Mouse (Mus musculus) embryonic facial prominence, embryonic 14.5 days (tissue): Measurements from ENCODE around the gene Foxp4. TPM values are rescaled to one million over a fixed set of nuclear protein-coding genes. Genes with fewer than 3 reads are reported as not detected.

Experiments
- ATAC-seq: fragments of 200-750 bp; cut with Nextera tagmentation; 2 replicates; pipeline ENCODE4 v1.8.0; 2017; ENCODE audit warnings: low read depth, moderate number of reproducible peaks, moderate TSS enrichment
- DNase-seq: peaks from one replicate; pipeline ENCODE4 v3.0.0-alpha.2; 2015; ENCODE audit warnings: low spot score
- H3K27ac ChIP-seq: fragments of 300-500 bp; sonication (generic); replicated peaks from 2 replicates; pipeline ENCODE4 v1.5.1; 2014; ENCODE audit warnings: low read depth, mild to moderate bottlenecking, low read length, moderate library complexity
- H3K27me3 ChIP-seq: fragments of 300-500 bp; sonication (generic); replicated peaks from 2 replicates; pipeline ENCODE4 v1.6.1; 2014; ENCODE audit warnings: low read length; ENCODE audit not compliant: control insufficient read depth, insufficient read depth
- H3K36me3 ChIP-seq: fragments of 300-500 bp; sonication (generic); 2 replicates; pipeline ENCODE4 v1.6.1; 2014; ENCODE audit warnings: low read length, mixed read lengths; ENCODE audit not compliant: control insufficient read depth, insufficient read depth
- H3K4me1 ChIP-seq: fragments of 300-500 bp; sonication (generic); 2 replicates; pipeline ENCODE4 v1.6.1; 2014; ENCODE audit warnings: antibody characterized with exemption, low read length; ENCODE audit not compliant: control insufficient read depth, insufficient read depth
- H3K4me2 ChIP-seq: fragments of 300-500 bp; sonication (generic); 2 replicates; pipeline ENCODE4 v1.6.1; 2014; ENCODE audit warnings: low read depth, mild to moderate bottlenecking, low read length, moderate library complexity, mixed read lengths
- H3K4me3 ChIP-seq: fragments of 300-500 bp; sonication (generic); 2 replicates; pipeline ENCODE4 v1.5.1; 2014; ENCODE audit warnings: low read depth, mild to moderate bottlenecking, low read length
- H3K9ac ChIP-seq: fragments of 300-500 bp; sonication (generic); 2 replicates; pipeline ENCODE4 v1.6.1; 2014; ENCODE audit warnings: low read depth, mild to moderate bottlenecking, low read length, moderate library complexity, mixed read lengths
- H3K9me3 ChIP-seq: fragments of 300-500 bp; sonication (generic); 2 replicates; pipeline ENCODE4 v1.6.1; 2016; ENCODE audit warnings: low read length; ENCODE audit not compliant: control insufficient read depth
- WGBS: fragments of 180-500 bp; shearing (Covaris S2); extraction: QIAGEN DNeasy Blood & Tissue Kit; methylation state at CpG from one replicate; pipeline ENCODE4 v1.1.7; 2014; 5-methylcytosine and 5-hydroxymethylcytosine counted together
- polyA plus RNA-seq: library from polyadenylated mRNA; unstranded; fragments of >200 nt; fragmentation: Nextera tagmentation; extraction: Ambion mirVana; gene quantifications from 2 replicates; pipeline ENCODE4 v1.2.1, GENCODE M21; 2014

The Foxp4 gene
- polyA plus RNA-seq: 21.0 and 22.7 TPM in 2 replicates

GRCm38 (mm10) chr17:47924383-47925339, at the start of gene Foxp4:
Gene Foxp4, minus strand, starts transcription at chr17:47924645.
- Histone ChIP-seq H3K36me3 (0 out of 2 replicates have a peak, but pooled peaks cover 4% of the 10 kb centered on the region), H3K4me3 (peak within 1 kb of the TSS; percentile 79), H3K4me1 (peaks cover 21% of the 10 kb centered on the region), H3K27ac (peak within 1 kb of the TSS; percentile 94), H3K4me2 (peak within 1 kb of the TSS; percentile 91), H3K9me3 (0 out of 2 replicates have a peak, but pooled peaks cover 4% of the 10 kb centered on the region), H3K9ac (peak within 1 kb of the TSS; percentile 86), H3K27me3 (no peaks in the 10 kb centered on the region)
- DNase-seq: peak; percentile 98
- WGBS: under 1% methylated on average over 40 of the region's 91 CpGs
- ATAC-seq: peak; percentile 93

GRCm38 (mm10) chr17:47973563-47974472, 49.4 kb upstream of the Foxp4 start:
- Histone ChIP-seq H3K9me3 (no peaks in the 10 kb centered on the region), H3K27ac (peak overlapping the region; percentile 83), H3K4me2 (peak overlapping the region; percentile 64), H3K4me1 (peaks cover 30% of the 10 kb centered on the region), H3K4me3 (peak overlapping the region; percentile 35), H3K27me3 (no peaks in the 10 kb centered on the region; the same call in 1 of the 2 replicates), H3K36me3 (no peaks in the 10 kb centered on the region), H3K9ac (peak overlapping the region; percentile 38; the same call in 1 of the 2 replicates)
- DNase-seq: peak; percentile 92
- WGBS: 3% methylated on average over 45 of the region's 61 CpGs
- ATAC-seq: peak; percentile 58

- Histone ChIP-seq H3K4me1 (no peaks in the 10 kb centered on the region), H3K4me3 (no peak overlapping the region), H3K9me3 (no peaks in the 10 kb centered on the region), H3K36me3 (no peaks in the 10 kb centered on the region), H3K9ac (no peak overlapping the region), H3K27ac (no peak overlapping the region), H3K27me3 (no peaks in the 10 kb centered on the region), H3K4me2 (no peak overlapping the region)
- WGBS: 49% methylated on average over 8 of the region's 12 CpGs
- ATAC-seq (no peak), DNase-seq (peak; percentile 31)
Measured at GRCm38 (mm10) chr17:47965885-47966505, 41.5 kb upstream of the Foxp4 start.

- H3K4me2 ChIP-seq: no peak overlapping the region
- peak; percentile 51; the same call in 1 of the 2 replicates for ATAC-seq
Measured at GRCm38 (mm10) chr17:47958046-47958790, 33.8 kb upstream of the Foxp4 start.

GRCm38 (mm10) chr17:47956486-47956885, 32.0 kb upstream of the Foxp4 start:
- Histone ChIP-seq H3K9ac (no peak overlapping the region), H3K4me2 (no peak overlapping the region), H3K9me3 (no peaks in the 10 kb centered on the region), H3K4me1 (0 out of 2 replicates have a peak, but pooled peaks cover 3% of the 10 kb centered on the region), H3K4me3 (no peak overlapping the region), H3K36me3 (no peaks in the 10 kb centered on the region), H3K27ac (no peak overlapping the region), H3K27me3 (peaks cover 4% of the 10 kb centered on the region; the same call in 1 of the 2 replicates)
- WGBS: 90% methylated on average over 8 of the region's 8 CpGs
- ATAC-seq (no peak), DNase-seq (no peak)

More at GRCm38 (mm10) chr17:47958046-47958790, 33.8 kb upstream of the Foxp4 start:
- DNase-seq: peak; percentile 50
- Histone ChIP-seq H3K27me3 (no peaks in the 10 kb centered on the region), H3K27ac (no peak overlapping the region), H3K36me3 (no peaks in the 10 kb centered on the region), H3K9me3 (no peaks in the 10 kb centered on the region), H3K4me3 (no peak overlapping the region), H3K4me1 (no peaks in the 10 kb centered on the region), H3K9ac (no peak overlapping the region)
- 35% methylated on average over 10 of the region's 10 CpGs for WGBS

- Histone ChIP-seq H3K4me3 (no peak overlapping the region), H3K4me1 (0 out of 2 replicates have a peak, but pooled peaks cover 3% of the 10 kb centered on the region), H3K4me2 (no peak overlapping the region), H3K9ac (no peak overlapping the region), H3K27me3 (peaks cover 4% of the 10 kb centered on the region; the same call in 1 of the 2 replicates), H3K9me3 (no peaks in the 10 kb centered on the region), H3K27ac (no peak overlapping the region), H3K36me3 (no peaks in the 10 kb centered on the region)
- ATAC-seq: no peak
- 52% methylated on average over 12 of the region's 12 CpGs for WGBS
- DNase-seq: no peak
Measured at GRCm38 (mm10) chr17:47955054-47955741, 30.8 kb upstream of the Foxp4 start.

GRCm38 (mm10) chr17:47953231-47953630, 28.8 kb upstream of the Foxp4 start:
- DNase-seq (no peak), ATAC-seq (no peak)
- no peak overlapping the region for H3K9ac ChIP-seq
- no peak overlapping the region for H3K4me3 ChIP-seq
- no peaks in the 10 kb centered on the region for H3K36me3 ChIP-seq
- H3K9me3 ChIP-seq: no peaks in the 10 kb centered on the region
- H3K27ac ChIP-seq: no peak overlapping the region
- H3K4me2 ChIP-seq: no peak overlapping the region
- H3K27me3 ChIP-seq: peaks cover 4% of the 10 kb centered on the region; the same call in 1 of the 2 replicates
- WGBS: 38% methylated on average over 5 of the region's 5 CpGs
- H3K4me1 ChIP-seq: 0 out of 2 replicates have a peak, but pooled peaks cover 3% of the 10 kb centered on the region
